Mouse (Mus musculus) liver, postnatal 0 days (tissue): ENCODE results near the gene Sympk. TPM values are rescaled to one million over a fixed set of nuclear protein-coding genes. Genes with fewer than 3 reads are reported as not detected.
A peak's percentile ranks its signal among the peaks of the same experiment; 100 is the strongest.

Source experiments
- ATAC-seq: fragments of 200-750 bp; cut with Nextera tagmentation; 2 replicates; pipeline ENCODE4 v1.8.0; 2017; ENCODE audit warnings: mild to moderate bottlenecking, moderate library complexity
- DNase-seq: peaks from one replicate; pipeline ENCODE4 v3.0.0-alpha.2; 2016
- H3K27ac ChIP-seq: fragments of 300-500 bp; sonication (generic); 2 replicates; pipeline ENCODE4 v1.5.1; 2014; ENCODE audit warnings: antibody characterized with exemption, moderate library complexity, mild to moderate bottlenecking, low read depth
- H3K27me3 ChIP-seq: fragments of 300-500 bp; sonication (generic); 2 replicates; pipeline ENCODE4 v1.6.1; 2014; ENCODE audit warnings: low read length, control low read depth, mixed read lengths; ENCODE audit not compliant: insufficient read depth
- H3K36me3 ChIP-seq: fragments of 300-500 bp; sonication (generic); replicated peaks from 2 replicates; pipeline ENCODE4 v1.6.1; 2014; ENCODE audit warnings: mild to moderate bottlenecking, control low read depth, low read length, moderate library complexity, mixed read lengths; ENCODE audit not compliant: insufficient read depth
- H3K4me1 ChIP-seq: fragments of 300-500 bp; sonication (generic); 2 replicates; pipeline ENCODE4 v1.6.1; 2014; ENCODE audit warnings: antibody characterized with exemption, mild to moderate bottlenecking, control low read depth; ENCODE audit not compliant: insufficient read depth
- H3K4me2 ChIP-seq: fragments of 300-500 bp; sonication (generic); 2 replicates; pipeline ENCODE4 v1.6.1; 2014; ENCODE audit warnings: low read depth, mild to moderate bottlenecking, low read length, moderate library complexity, mixed read lengths
- H3K4me3 ChIP-seq: fragments of 300-500 bp; sonication (generic); 2 replicates; pipeline ENCODE4 v1.5.1; 2014; ENCODE audit warnings: low read depth, low read length
- H3K9ac ChIP-seq: fragments of 300-500 bp; sonication (generic); replicated peaks from 2 replicates; pipeline ENCODE4 v1.6.1; 2014; ENCODE audit warnings: mild to moderate bottlenecking, moderate library complexity
- H3K9me3 ChIP-seq: fragments of 300-500 bp; sonication (generic); 2 replicates; pipeline ENCODE4 v1.6.1; 2016; ENCODE audit warnings: mild to moderate bottlenecking, control low read depth, low read length, mixed read lengths
- CTCF ChIP-seq: sonication (generic); IDR thresholded peaks from 2 replicates; pipeline ENCODE4 v1.5.1; 2016; ENCODE audit warnings: antibody characterized with exemption, low read depth
- EP300 ChIP-seq: IDR thresholded peaks from 2 replicates; pipeline ENCODE4 v1.6.1; 2016; ENCODE audit warnings: antibody characterized with exemption, low read depth, mild to moderate bottlenecking
- WGBS: fragments of 180-500 bp; shearing (Covaris S2); extraction: QIAGEN DNeasy Blood & Tissue Kit; methylation state at CpG from one replicate; pipeline ENCODE4 v1.1.7; 2014; ENCODE audit not compliant: insufficient replicate concordance; 5-methylcytosine and 5-hydroxymethylcytosine counted together
- polyA plus RNA-seq: library from polyadenylated mRNA; unstranded; fragments of >200 nt; fragmentation: Nextera tagmentation; extraction: Ambion mirVana; gene quantifications from 2 replicates; pipeline ENCODE4 v1.2.1, GENCODE M21; 2015

Sympk gene
- polyA plus RNA-seq, 1 experiment from 2014 or later: 6.9 TPM

GRCm38 (mm10) chr7:19093174-19093521 is 69.0 kb downstream of the Sympk start:
- H3K9ac ChIP-seq: 0 out of 2 replicates have a peak overlapping the region, but pooled peaks have one; percentile 31
- TF ChIP-seq CTCF (peak; percentile 95), EP300 (no peak)

GRCm38 (mm10) chr7:19093537-19094385 is 69.6 kb downstream of the Sympk start:
- Histone ChIP-seq H3K36me3 (peaks cover 2% of the 10 kb centered on the region; the same call in 1 of the 2 replicates), H3K27me3 (peaks cover 51% of the 10 kb centered on the region), H3K4me3 (peak overlapping the region; percentile 68), H3K9ac (peak overlapping the region; percentile 70), H3K4me2 (peak overlapping the region; percentile 99), H3K27ac (peak overlapping the region; percentile 89), H3K4me1 (peaks cover 26% of the 10 kb centered on the region), H3K9me3 (no peaks in the 10 kb centered on the region)
- under 1% methylated on average over 45 of the region's 45 CpGs for WGBS
- TF ChIP-seq EP300 (no peak), CTCF (no peak)
- ATAC-seq (peak; percentile 89), DNase-seq (peak; percentile 93)

More at GRCm38 (mm10) chr7:19093174-19093521, 69.0 kb downstream of the Sympk start:
- peak; percentile 66 for ATAC-seq
- Histone ChIP-seq H3K4me2 (peak overlapping the region; percentile 99), H3K4me1 (peaks cover 26% of the 10 kb centered on the region), H3K27ac (peak overlapping the region; percentile 61), H3K4me3 (peak overlapping the region; percentile 68), H3K27me3 (peaks cover 52% of the 10 kb centered on the region), H3K9me3 (no peaks in the 10 kb centered on the region), H3K36me3 (peaks cover 2% of the 10 kb centered on the region; the same call in 1 of the 2 replicates)
- peak; percentile 90 for DNase-seq
- 1% methylated on average over 13 of the region's 15 CpGs for WGBS

GRCm38 (mm10) chr7:19094471-19094825 is 70.3 kb downstream of the Sympk start, which contains the start of gene Six5:
Gene Six5 (plus strand): TSS chr7:19094594.
- H3K27ac ChIP-seq: peak within 1 kb of the TSS; percentile 89
- H3K4me1 ChIP-seq: peaks cover 26% of the 10 kb centered on the region
- H3K4me2 ChIP-seq: peak within 1 kb of the TSS; percentile 99
- H3K27me3 ChIP-seq: peaks cover 51% of the 10 kb centered on the region
- DNase-seq (no peak), ATAC-seq (no peak)
- H3K36me3 ChIP-seq: peaks cover 2% of the 10 kb centered on the region; the same call in 1 of the 2 replicates
- H3K9ac ChIP-seq: peak within 1 kb of the TSS; percentile 70
- WGBS: 2% methylated on average over 19 of the region's 36 CpGs
- H3K9me3 ChIP-seq: no peaks in the 10 kb centered on the region
- TF ChIP-seq EP300: no peak
- no peak for TF ChIP-seq CTCF
- H3K4me3 ChIP-seq: peak within 1 kb of the TSS; percentile 68

GRCm38 (mm10) chr7:19094826-19095750 is 70.9 kb downstream of the Sympk start:
- peaks cover 26% of the 10 kb centered on the region for H3K4me1 ChIP-seq

DNA sequence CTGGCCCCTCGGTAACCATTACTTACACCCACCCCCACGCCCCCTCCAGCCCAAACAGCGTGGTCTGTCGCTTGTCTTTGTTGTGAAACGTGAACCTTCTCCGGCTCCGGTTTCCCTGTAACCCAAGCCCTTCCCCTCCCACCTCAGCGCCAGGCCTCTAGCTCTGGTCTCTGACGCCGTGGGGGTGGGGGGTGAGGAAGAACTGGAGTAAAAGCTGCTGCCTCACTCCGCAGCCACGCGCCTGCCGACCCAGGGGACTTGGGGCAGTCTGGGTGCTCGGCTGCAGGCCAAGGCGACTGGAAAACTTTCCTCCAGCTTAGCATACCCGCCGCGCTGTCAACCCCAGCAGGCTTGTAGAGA is 71.6 kb downstream of the Sympk start:
- peak overlapping the region; percentile 99 for H3K4me2 ChIP-seq
- H3K4me3 ChIP-seq: peak overlapping the region; percentile 68
- peak overlapping the region; percentile 39; the same call in 1 of the 2 replicates for H3K9ac ChIP-seq
- WGBS: 2% methylated on average over 19 of the region's 19 CpGs
- peaks cover 48% of the 10 kb centered on the region for H3K27me3 ChIP-seq
- no peaks in the 10 kb centered on the region for H3K9me3 ChIP-seq
- TF ChIP-seq CTCF: no peak
- no peak for TF ChIP-seq EP300
- no peaks in the 10 kb centered on the region; the same call in 1 of the 2 replicates for H3K36me3 ChIP-seq
- DNase-seq (peak; percentile 51), ATAC-seq (no peak)
- H3K4me1 ChIP-seq: peaks cover 26% of the 10 kb centered on the region
- no peak overlapping the region for H3K27ac ChIP-seq

More at GRCm38 (mm10) chr7:19094826-19095750, 70.9 kb downstream of the Sympk start:
- 1% methylated on average over 74 of the region's 87 CpGs for WGBS
- peak; percentile 1; the same call in 1 of the 2 replicates for ATAC-seq
- TF ChIP-seq EP300 (no peak), CTCF (no peak)
- Histone ChIP-seq H3K9me3 (no peaks in the 10 kb centered on the region), H3K4me2 (peak overlapping the region; percentile 99), H3K27me3 (peaks cover 51% of the 10 kb centered on the region), H3K9ac (peak overlapping the region; percentile 70), H3K36me3 (peaks cover 2% of the 10 kb centered on the region; the same call in 1 of the 2 replicates), H3K27ac (peak overlapping the region; percentile 89), H3K4me3 (peak overlapping the region; percentile 68)
- peak; percentile 60 for DNase-seq
